In genomic region chr17:57295935-57296334, GRCm38 (mm10) we compare ENCODE assay signal across 25 mouse cellular contexts. TPM values are rescaled to one million over a fixed set of nuclear protein-coding genes. Genes with fewer than 3 reads are reported as not detected.
A peak's percentile ranks its signal among the peaks of the same experiment; 100 is the strongest.
DNase-seq lines count a peak whose midpoint lies in the region; ATAC-seq and TF ChIP-seq lines count a peak whose summit lies in the region.
"Had no signal": no experiment of that assay in that cellular context is flagged by ENCODE, and none has a peak within 500 bp of the region (broad histone marks: within the 10 kb centered on the region; RNA-seq: fewer than 3 reads in every experiment).

No protein-coding gene starts in this region.

- no peaks in the 10 kb centered on the region for H3K4me1 ChIP-seq in kidney, embryonic 14.5 days (ENCODE audit: control insufficient read depth, insufficient read depth, low read length)
- H3K4me1 ChIP-seq in kidney, adult 2 months (ENCODE audit: control insufficient read depth, insufficient read depth, low read length): no peaks in the 10 kb centered on the region
- H3K4me1 ChIP-seq in kidney, embryonic 15.5 days: no peaks in the 10 kb centered on the region
- H3K4me1 ChIP-seq in liver, adult 2 months (ENCODE audit: control insufficient read depth, insufficient read depth, low read length): peaks cover 7% of the 10 kb centered on the region
- H3K4me1 ChIP-seq in liver, postnatal 0 days (ENCODE audit: insufficient read depth): no peaks in the 10 kb centered on the region
- H3K4me1 ChIP-seq: embryonic facial prominence, embryonic 10.5 days; embryonic facial prominence, embryonic 12.5 days; forebrain, embryonic 13.5 days had no signal

- no peaks in the 10 kb centered on the region for H3K79me2 ChIP-seq in liver, adult 2 months (ENCODE audit: control insufficient read depth, insufficient read depth, low read length)

- no peak overlapping the region for H3K4me2 ChIP-seq in kidney, embryonic 14.5 days (replicated peaks; ENCODE audit: low read depth, low read length)
- H3K4me2 ChIP-seq in kidney, embryonic 15.5 days: no peak overlapping the region
- H3K4me2 ChIP-seq in liver, postnatal 0 days (ENCODE audit: low read depth, low read length): no peak overlapping the region
- H3K4me2 ChIP-seq: embryonic facial prominence, embryonic 12.5 days; forebrain, embryonic 13.5 days had no signal

- no peak overlapping the region for H3K4me3 ChIP-seq in kidney, embryonic 14.5 days (ENCODE audit: low read length)
- H3K4me3 ChIP-seq in kidney, adult 2 months (ENCODE audit: insufficient read depth, low read depth, low read length): no peak overlapping the region
- no peak overlapping the region for H3K4me3 ChIP-seq in kidney, embryonic 15.5 days (replicated peaks)
- H3K4me3 ChIP-seq in liver, adult 2 months (ENCODE audit: insufficient read depth, low read depth, low read length): no peak overlapping the region
- no peak overlapping the region for H3K4me3 ChIP-seq in liver, postnatal 0 days (ENCODE audit: low read depth, low read length)
- H3K4me3 ChIP-seq: embryonic facial prominence, embryonic 10.5 days; embryonic facial prominence, embryonic 12.5 days; forebrain, embryonic 13.5 days had no signal

- no peak for TF ChIP-seq EP300 in liver, postnatal 0 days (IDR thresholded peaks at IDR 0.05; ENCODE audit: low read depth)

- no peak for TF ChIP-seq CTCF in kidney, adult 2 months (conservative IDR thresholded peaks at IDR 0.05; ENCODE audit: insufficient read depth, insufficient read length, low read depth, low read length)
- TF ChIP-seq CTCF in liver, adult 2 months (IDR thresholded peaks at IDR 0.05; ENCODE audit: low read depth, low read length): no peak
- TF ChIP-seq CTCF in liver, postnatal 0 days (IDR thresholded peaks at IDR 0.05; ENCODE audit: low read depth): no peak

- DNase-seq in kidney, adult 11 months: peak; percentile 76
- DNase-seq in kidney, adult 2 months: peak; percentile 86
- peak; percentile 92 for DNase-seq in kidney, adult 9 months
- no peak for DNase-seq in kidney, postnatal 4 days
- DNase-seq in liver, adult 2 months (ENCODE audit: extremely low read depth, low read depth, low spot score): peak; percentile 91
- DNase-seq in liver, postnatal 0 days: no peak
- DNase-seq: adrenal gland, adult 8-10 months; adrenal gland, postnatal 14 days; adrenal gland, postnatal 36 days; B cell, adult 2 months; cerebellum, adult 11-12 months; cerebellum, adult 2 months; cerebellum, adult 9-10 months; cerebellum, postnatal 10 days; cerebellum, postnatal 25 days had no signal

- H3K27me3 ChIP-seq in kidney, embryonic 14.5 days (ENCODE audit: control insufficient read depth, insufficient read depth, low read length): no peaks in the 10 kb centered on the region
- no peaks in the 10 kb centered on the region for H3K27me3 ChIP-seq in kidney, adult 2 months (replicated peaks; ENCODE audit: control insufficient read depth, insufficient read depth, low read length)
- no peaks in the 10 kb centered on the region for H3K27me3 ChIP-seq in kidney, embryonic 15.5 days
- no peaks in the 10 kb centered on the region for H3K27me3 ChIP-seq in liver, adult 2 months (ENCODE audit: control insufficient read depth, insufficient read depth, low read length)
- H3K27me3 ChIP-seq in liver, postnatal 0 days (ENCODE audit: insufficient read depth, low read length): no peaks in the 10 kb centered on the region
- H3K27me3 ChIP-seq: CH12.LX; embryonic facial prominence, embryonic 12.5 days; forebrain, embryonic 13.5 days; Patski had no signal

- H3K9me3 ChIP-seq in kidney, embryonic 14.5 days (ENCODE audit: control insufficient read depth, low read length): no peaks in the 10 kb centered on the region
- no peaks in the 10 kb centered on the region for H3K9me3 ChIP-seq in kidney, embryonic 15.5 days (replicated peaks)
- H3K9me3 ChIP-seq in liver, postnatal 0 days (ENCODE audit: low read length): no peaks in the 10 kb centered on the region
- H3K9me3 ChIP-seq: embryonic facial prominence, embryonic 10.5 days; embryonic facial prominence, embryonic 12.5 days; G1E had no signal

- no peak overlapping the region for H3K27ac ChIP-seq in kidney, embryonic 14.5 days (ENCODE audit: low read depth, low read length)
- H3K27ac ChIP-seq in kidney, adult 2 months (ENCODE audit: insufficient read depth, low read depth, low read length): no peak overlapping the region
- H3K27ac ChIP-seq in kidney, embryonic 15.5 days: no peak overlapping the region
- no peak overlapping the region for H3K27ac ChIP-seq in liver, adult 2 months (replicated peaks; ENCODE audit: insufficient read depth, low read depth, low read length)
- no peak overlapping the region for H3K27ac ChIP-seq in liver, postnatal 0 days (ENCODE audit: low read depth)
- H3K27ac ChIP-seq: embryonic facial prominence, embryonic 10.5 days; embryonic facial prominence, embryonic 12.5 days; forebrain, embryonic 13.5 days had no signal

- WGBS in kidney, embryonic 14.5 days: 92% methylated on average over 9 of the region's 9 CpGs
- 66% methylated on average over 9 of the region's 9 CpGs for WGBS in kidney, adult 2 months
- 90% methylated on average over 9 of the region's 9 CpGs for WGBS in kidney, embryonic 15.5 days
- 41% methylated on average over 9 of the region's 9 CpGs for WGBS in liver, adult 2 months
- 84% methylated on average over 9 of the region's 9 CpGs for WGBS in liver, postnatal 0 days (ENCODE audit: insufficient replicate concordance)

- H3K9ac ChIP-seq in kidney, embryonic 14.5 days (ENCODE audit: low read depth, low read length): no peak overlapping the region
- H3K9ac ChIP-seq in kidney, embryonic 15.5 days: no peak overlapping the region
- H3K9ac ChIP-seq in liver, adult 2 months (ENCODE audit: low read depth, low read length): no peak overlapping the region
- no peak overlapping the region for H3K9ac ChIP-seq in liver, postnatal 0 days (replicated peaks)
- H3K9ac ChIP-seq: embryonic facial prominence, embryonic 12.5 days; forebrain, embryonic 13.5 days had no signal

- no peak for ATAC-seq in kidney, embryonic 14.5 days (ENCODE audit: low FRiP score, low TSS enrichment)
- ATAC-seq in kidney, embryonic 15.5 days (replicated peaks; ENCODE audit: low FRiP score): no peak
- ATAC-seq in liver, postnatal 0 days: no peak
- ATAC-seq: activated CD4-positive, CD25-positive, alpha-beta regulatory T cell, adult 4 months; CD4-positive, CD25-positive, alpha-beta regulatory T cell, adult 4 months; forebrain, embryonic 13.5 days; Patski had no signal

- no peaks in the 10 kb centered on the region for H3K36me3 ChIP-seq in kidney, embryonic 14.5 days (ENCODE audit: control insufficient read depth, insufficient read depth, low read length)
- H3K36me3 ChIP-seq in kidney, adult 2 months (ENCODE audit: control insufficient read depth, insufficient read depth, low read length): no peaks in the 10 kb centered on the region
- H3K36me3 ChIP-seq in kidney, embryonic 15.5 days: no peaks in the 10 kb centered on the region
- no peaks in the 10 kb centered on the region for H3K36me3 ChIP-seq in liver, adult 2 months (ENCODE audit: control insufficient read depth, insufficient read depth, low read length)
- H3K36me3 ChIP-seq in liver, postnatal 0 days (replicated peaks; ENCODE audit: insufficient read depth, low read length): peaks cover 5% of the 10 kb centered on the region
- H3K36me3 ChIP-seq: embryonic facial prominence, embryonic 10.5 days; embryonic facial prominence, embryonic 12.5 days had no signal

- no peak for TF ChIP-seq POLR2A in kidney, adult 2 months (IDR thresholded peaks at IDR 0.05; ENCODE audit: low read depth, low read length)
- TF ChIP-seq POLR2A in liver, adult 2 months (IDR thresholded peaks at IDR 0.05; ENCODE audit: extremely low read depth, insufficient read depth, low read length): no peak

RNA-seq across cellular contexts. Expression of gene Vav1, which starts 17.0 kb away (rescaled TPM):
- 1.3 and 1.7 TPM in 2 replicates for polyA plus RNA-seq in kidney, embryonic 14.5 days (2014; fragmentation: Nextera tagmentation; extraction: Ambion mirVana)
- polyA plus RNA-seq in kidney, adult 2 months (2012; rRNA removed): 1.1 and 3.4 TPM in 2 replicates
- polyA plus RNA-seq in kidney, embryonic 15.5 days (2015; fragmentation: Nextera tagmentation; extraction: Ambion mirVana): 1.7 and 1.8 TPM in 2 replicates
- 2.7 and 2.9 TPM in 2 replicates for total RNA-seq in liver, adult 2 months (2014; rRNA removed)
- polyA plus RNA-seq in liver, adult 2 months (2012; rRNA removed): 1.3 and 1.9 TPM in 2 replicates
- polyA plus RNA-seq in liver, postnatal 0 days (2015; fragmentation: Nextera tagmentation; extraction: Ambion mirVana): 13.1 and 14.1 TPM in 2 replicates
- polyA plus RNA-seq: Patski had no signal

RNA-seq across cellular contexts. Expression of gene Trip10, which starts 46.7 kb away (rescaled TPM):
- polyA plus RNA-seq in kidney, embryonic 14.5 days (2014; fragmentation: Nextera tagmentation; extraction: Ambion mirVana): 29.7 and 37.1 TPM in 2 replicates
- 30.4 and 35.6 TPM in 2 replicates for polyA plus RNA-seq in kidney, adult 2 months (2012; rRNA removed)
- 44.5 and 47.5 TPM in 2 replicates for polyA plus RNA-seq in kidney, embryonic 15.5 days (2015; fragmentation: Nextera tagmentation; extraction: Ambion mirVana)
- 4.6 and 5.1 TPM in 2 replicates for total RNA-seq in liver, adult 2 months (2014; rRNA removed)
- polyA plus RNA-seq in liver, adult 2 months (2012; rRNA removed): 4.8 and 7.2 TPM in 2 replicates
- 9.3 TPM in 2 replicates for polyA plus RNA-seq in liver, postnatal 0 days (2015; fragmentation: Nextera tagmentation; extraction: Ambion mirVana)

RNA-seq across cellular contexts. Expression of gene Gpr108, which starts 47.7 kb away (rescaled TPM):
- 32.8 and 36.8 TPM in 2 replicates for polyA plus RNA-seq in kidney, embryonic 14.5 days (2014; fragmentation: Nextera tagmentation; extraction: Ambion mirVana)
- polyA plus RNA-seq in kidney, adult 2 months (2012; rRNA removed): 36.7 and 39.6 TPM in 2 replicates
- 35.6 and 39.5 TPM in 2 replicates for polyA plus RNA-seq in kidney, embryonic 15.5 days (2015; fragmentation: Nextera tagmentation; extraction: Ambion mirVana)
- 10.7 and 11.7 TPM in 2 replicates for total RNA-seq in liver, adult 2 months (2014; rRNA removed)
- polyA plus RNA-seq in liver, adult 2 months (2012; rRNA removed): 19.3 and 23.7 TPM in 2 replicates
- polyA plus RNA-seq in liver, postnatal 0 days (2015; fragmentation: Nextera tagmentation; extraction: Ambion mirVana): 9.0 and 9.2 TPM in 2 replicates

Comparison
In these comparisons a context has a peak if more than half of its experiments do, and no peak if none do; other contexts are left out.
1. DNase-seq: peak in kidney, adult 11 months (single experiment), kidney, adult 2 months (single experiment), kidney, adult 9 months (single experiment) and liver, adult 2 months (single experiment); none in kidney, postnatal 4 days (0 of 2) and liver, postnatal 0 days (single experiment).